Mouse (Mus musculus) lung, postnatal 4 days (tissue): ENCODE results near the gene Capn8.

Experiments
- DNase-seq, 2 experiments: peaks; one replicate each; pipeline ENCODE4 v3.0.0; 2021

The Capn8 gene

GRCm38 (mm10) chr1:182679582-182679981 lies 114.8 kb downstream of the Capn8 start:
- peak; percentile 45 to 73 for DNase-seq
